8 mouse cellular contexts compared by ENCODE assay signal in genomic region chr6:28397681-28398203, GRCm38 (mm10). TPM values are rescaled to one million over a fixed set of nuclear protein-coding genes. Genes with fewer than 3 reads are reported as not detected.
A peak's percentile ranks its signal among the peaks of the same experiment; 100 is the strongest.
DNase-seq lines count a peak whose midpoint lies in the region; ATAC-seq and TF ChIP-seq lines count a peak whose summit lies in the region.

TSS of gene Zfp800 (minus strand) at chr6:28398005.

- WGBS in heart, embryonic 15.5 days, result 2% methylated on average over 33 of the region's 33 CpGs

- no peak for TF ChIP-seq RAD21 in CH12.LX (IDR thresholded peaks at IDR 0.05; ENCODE audit: low read depth, low read length)

- no peaks in the 10 kb centered on the region for H3K27me3 ChIP-seq in CH12.LX (replicated peaks)
- H3K27me3 ChIP-seq in heart, embryonic 15.5 days, result peaks cover 39% of the 10 kb centered on the region

- no peaks in the 10 kb centered on the region for H3K79me2 ChIP-seq in CH12.LX (replicated peaks; ENCODE audit: control insufficient read depth, extremely low read depth, insufficient read depth, poor library complexity, severe bottlenecking)

- no peak for TF ChIP-seq CTCF in CH12.LX (conservative IDR thresholded peaks at IDR 0.05 in 1 of 2, IDR thresholded peaks at IDR 0.05 in 1 of 2; ENCODE audit: low read depth in 2 of 2, low read length in 2 of 2)

- TF ChIP-seq POLR2A in CH12.LX (IDR thresholded peaks at IDR 0.05; ENCODE audit: low read depth, low read length), result no peak

- no peak for DNase-seq in gastrocnemius, postnatal 4 days (ENCODE audit: low spot score in 2 of 2)
- DNase-seq in gastrocnemius, adult 18-20 months (ENCODE audit: low spot score), result no peak
- no peak for DNase-seq in CH12.LX (ENCODE audit: extremely low read depth)
- DNase-seq in left cerebral cortex, postnatal 36 days (ENCODE audit: low spot score in 2 of 2), result no peak
- DNase-seq in naive thymus-derived CD4-positive, alpha-beta T cell, adult 2 months (ENCODE audit: low read depth), result peak; percentile 53
- no peak for DNase-seq in urinary bladder, postnatal 14 days (ENCODE audit: low spot score)

- H3K4me3 ChIP-seq in CH12.LX (replicated peaks in 1 of 3; ENCODE audit: low read depth in 2 of 3, low read length in 2 of 3, poor library complexity in 1 of 3), result no peak within 1 kb of the TSS
- H3K4me3 ChIP-seq in heart, embryonic 15.5 days, result peak within 1 kb of the TSS; percentile 50

- H3K9me3 ChIP-seq in CH12.LX (replicated peaks; ENCODE audit: low read length), result peaks cover 5% of the 10 kb centered on the region
- H3K9me3 ChIP-seq in heart, embryonic 15.5 days (replicated peaks), result no peaks in the 10 kb centered on the region

- H3K36me3 ChIP-seq in CH12.LX (replicated peaks in 1 of 2; ENCODE audit: control insufficient read depth in 1 of 2, insufficient read depth in 1 of 2, low read length in 1 of 2), result no peaks in the 10 kb centered on the region
- H3K36me3 ChIP-seq in heart, embryonic 15.5 days, result no peaks in the 10 kb centered on the region

- in situ Hi-C loops in CH12.LX (cut with MboI; ENCODE audit: low pct_ligation_motif_present, low pct_unique_long_range_greater_than_20kb, low sequenced_read_pairs), result loop anchor here (10.0 to 25.0 kb wide), 2 partner anchors 253 to 735 kb away; no protein-coding TSS in a partner anchor

- dilution Hi-C loops in CH12.LX (cut with MboI; ENCODE audit: extremely low pct_ligation_motif_present, extremely low pct_unique_long_range_greater_than_20kb, low sequenced_read_pairs), result no loop called here

- H3K9ac ChIP-seq in CH12.LX (ENCODE audit: insufficient read depth, low read depth), result no peak within 1 kb of the TSS
- H3K9ac ChIP-seq in heart, embryonic 15.5 days, result peak within 1 kb of the TSS; percentile 41

- TF ChIP-seq EP300 in CH12.LX (IDR thresholded peaks at IDR 0.05; ENCODE audit: low read length), result no peak

- H3K27ac ChIP-seq in CH12.LX (ENCODE audit: insufficient read depth, low read depth), result no peak within 1 kb of the TSS
- no peak within 1 kb of the TSS for H3K27ac ChIP-seq in heart, embryonic 15.5 days

- ATAC-seq in common myeloid progenitor, adult 5-6 weeks (replicated peaks; ENCODE audit: low read depth, poor library complexity, severe bottlenecking), result peak; percentile 55
- ATAC-seq in heart, embryonic 15.5 days (replicated peaks; ENCODE audit: insufficient number of reproducible peaks, insufficient read depth, low FRiP score, low read depth), result no peak

- no peak within 1 kb of the TSS for H3K4me2 ChIP-seq in CH12.LX (ENCODE audit: insufficient read depth, low read depth, poor library complexity, severe bottlenecking)
- H3K4me2 ChIP-seq in heart, embryonic 15.5 days, result peak within 1 kb of the TSS; percentile 92

- H3K4me1 ChIP-seq in CH12.LX (ENCODE audit: control insufficient read depth in 1 of 2, insufficient read depth in 2 of 2), result peaks cover 0 to 14% of the 10 kb centered on the region in 2 experiments; a peak in 1 of 4 replicates
- H3K4me1 ChIP-seq in heart, embryonic 15.5 days (replicated peaks), result peaks cover 12% of the 10 kb centered on the region

- intact Hi-C loops in left cerebral cortex, postnatal 36 days (cut with DNase I), result no loop called here

TF ChIP-seq in CH12.LX, 34 proteins besides CTCF, POLR2A, EP300 and RAD21:
- no peak for TF ChIP-seq SIN3A (IDR thresholded peaks at IDR 0.05; ENCODE audit: low read length)
- TF ChIP-seq MAZ (IDR thresholded peaks at IDR 0.05; ENCODE audit: low read depth, low read length), result no peak
- no peak for TF ChIP-seq MXI1 (IDR thresholded peaks at IDR 0.05; ENCODE audit: low read depth, low read length)
- no peak for TF ChIP-seq NRF1 (IDR thresholded peaks at IDR 0.05; ENCODE audit: low read depth, low read length)
- TF ChIP-seq UBTF (IDR thresholded peaks at IDR 0.05; ENCODE audit: low read depth, low read length), result no peak
- no peak for TF ChIP-seq IRF4 (IDR thresholded peaks at IDR 0.05; ENCODE audit: low read depth, low read length)

RNA-seq across cellular contexts. Expression of gene Zfp800, which starts in this region (rescaled TPM):
- total RNA-seq in gastrocnemius, postnatal 4 days (2021), result 10 to 100 TPM; 11.1 to 14.9 TPM
- total RNA-seq in gastrocnemius, adult 18-20 months (2021), result 1 to 10 TPM; 6.3 to 6.6 TPM
- total RNA-seq in CH12.LX (2012; rRNA removed), result 19.5 and 23.8 TPM in 2 replicates
- total RNA-seq in CH12.LX (2014; rRNA removed), result 49.5 and 50.0 TPM in 2 replicates
- polyA plus RNA-seq in CH12.LX (2012; ENCODE audit: insufficient read length, low read depth), result 15.0 and 19.1 TPM in 2 replicates
- 69.4 and 73.9 TPM in 2 replicates for total RNA-seq in common myeloid progenitor, adult 5-6 weeks (2017)
- 12.7 and 13.3 TPM in 2 replicates for polyA plus RNA-seq in heart, embryonic 15.5 days (2015; fragmentation: Nextera tagmentation; extraction: Ambion mirVana)
- 10 to 100 TPM; 19.1 to 22.4 TPM for total RNA-seq in left cerebral cortex, postnatal 36 days (2021)
